Mouse (Mus musculus): ENCODE results near the gene Osgepl1. TPM values are rescaled to one million over a fixed set of nuclear protein-coding genes. Genes with fewer than 3 reads are reported as not detected.
"Not testable (repeated sequence)": the region's sequence is repeated elsewhere in the genome, so short reads cannot be mapped to it uniquely, and the experiment has no call there.

Osgepl1 gene
- 12.2 and 12.7 TPM in 2 replicates for polyA plus RNA-seq (2012; rRNA removed)

- no peaks in the 10 kb centered on the region for H3K36me3 ChIP-seq (ENCODE audit: control insufficient read depth, insufficient read depth, low read length)
Measured at GRCm38 (mm10) chr1:53312989-53313967, at the start of gene Osgepl1. Gene Osgepl1, plus strand, starts transcription at chr1:53313624.

GRCm38 (mm10) chr1:53264958-53265612 lies 48.3 kb upstream of the Osgepl1 start:
- H3K4me3 ChIP-seq (ENCODE audit: control insufficient read depth, low read depth, low read length); H3K27ac ChIP-seq (ENCODE audit: control insufficient read depth, insufficient read depth, low read depth, low read length); H3K27me3 ChIP-seq (ENCODE audit: control insufficient read depth, insufficient read depth, low read length); H3K36me3 ChIP-seq (ENCODE audit: control insufficient read depth, insufficient read depth, low read length); H3K4me1 ChIP-seq (ENCODE audit: control insufficient read depth, insufficient read depth, low read length): not testable (repeated sequence)

More at GRCm38 (mm10) chr1:53312989-53313967, at the start of gene Osgepl1:
- H3K4me3 ChIP-seq (ENCODE audit: control insufficient read depth, low read depth, low read length), result peak within 1 kb of the TSS; percentile 97
- no peak for TF ChIP-seq CTCF (IDR thresholded peaks at IDR 0.05; ENCODE audit: control insufficient read depth, insufficient read depth, insufficient replicate concordance, low read depth, low read length)
- TF ChIP-seq POLR2A (IDR thresholded peaks at IDR 0.05; ENCODE audit: control insufficient read depth, low read depth, low read length), result peak; percentile 70
- H3K27me3 ChIP-seq (ENCODE audit: control insufficient read depth, insufficient read depth, low read length), result no peaks in the 10 kb centered on the region
- H3K4me1 ChIP-seq (ENCODE audit: control insufficient read depth, insufficient read depth, low read length), result no peaks in the 10 kb centered on the region
- peak within 1 kb of the TSS; percentile 88 for H3K27ac ChIP-seq (ENCODE audit: control insufficient read depth, insufficient read depth, low read depth, low read length)

GRCm38 (mm10) chr1:53269901-53270300 lies 43.5 kb upstream of the Osgepl1 start:
- no peak for TF ChIP-seq CTCF (IDR thresholded peaks at IDR 0.05; ENCODE audit: control insufficient read depth, insufficient read depth, insufficient replicate concordance, low read depth, low read length)
- TF ChIP-seq POLR2A (IDR thresholded peaks at IDR 0.05; ENCODE audit: control insufficient read depth, low read depth, low read length), result no peak
- Histone ChIP-seq H3K27ac (ENCODE audit: control insufficient read depth, insufficient read depth, low read depth, low read length) (no peak overlapping the region), H3K4me3 (ENCODE audit: control insufficient read depth, low read depth, low read length) (no peak overlapping the region), H3K27me3 (ENCODE audit: control insufficient read depth, insufficient read depth, low read length) (no peaks in the 10 kb centered on the region), H3K36me3 (ENCODE audit: control insufficient read depth, insufficient read depth, low read length) (no peaks in the 10 kb centered on the region), H3K4me1 (ENCODE audit: control insufficient read depth, insufficient read depth, low read length) (no peaks in the 10 kb centered on the region)

GRCm38 (mm10) chr1:53272646-53273045 lies 40.8 kb upstream of the Osgepl1 start:
- Histone ChIP-seq H3K4me3 (ENCODE audit: control insufficient read depth, low read depth, low read length) (no peak overlapping the region), H3K36me3 (ENCODE audit: control insufficient read depth, insufficient read depth, low read length) (no peaks in the 10 kb centered on the region)

GRCm38 (mm10) chr1:53291197-53291596 lies 22.2 kb upstream of the Osgepl1 start:
- Histone ChIP-seq H3K4me3 (ENCODE audit: control insufficient read depth, low read depth, low read length) (no peak overlapping the region), H3K27ac (ENCODE audit: control insufficient read depth, insufficient read depth, low read depth, low read length) (no peak overlapping the region), H3K36me3 (ENCODE audit: control insufficient read depth, insufficient read depth, low read length) (no peaks in the 10 kb centered on the region), H3K4me1 (ENCODE audit: control insufficient read depth, insufficient read depth, low read length) (no peaks in the 10 kb centered on the region), H3K27me3 (ENCODE audit: control insufficient read depth, insufficient read depth, low read length) (no peaks in the 10 kb centered on the region)
- TF ChIP-seq POLR2A (IDR thresholded peaks at IDR 0.05; ENCODE audit: control insufficient read depth, low read depth, low read length), result no peak
- TF ChIP-seq CTCF (IDR thresholded peaks at IDR 0.05; ENCODE audit: control insufficient read depth, insufficient read depth, insufficient replicate concordance, low read depth, low read length), result no peak

More at GRCm38 (mm10) chr1:53272646-53273045, 40.8 kb upstream of the Osgepl1 start:
- no peak overlapping the region for H3K27ac ChIP-seq (ENCODE audit: control insufficient read depth, insufficient read depth, low read depth, low read length)
- TF ChIP-seq POLR2A (IDR thresholded peaks at IDR 0.05; ENCODE audit: control insufficient read depth, low read depth, low read length) (no peak), CTCF (IDR thresholded peaks at IDR 0.05; ENCODE audit: control insufficient read depth, insufficient read depth, insufficient replicate concordance, low read depth, low read length) (no peak)
- H3K4me1 ChIP-seq (ENCODE audit: control insufficient read depth, insufficient read depth, low read length), result no peaks in the 10 kb centered on the region
- no peaks in the 10 kb centered on the region for H3K27me3 ChIP-seq (ENCODE audit: control insufficient read depth, insufficient read depth, low read length)

- TF ChIP-seq CTCF (IDR thresholded peaks at IDR 0.05; ENCODE audit: control insufficient read depth, insufficient read depth, insufficient replicate concordance, low read depth, low read length), result no peak
- TF ChIP-seq POLR2A (IDR thresholded peaks at IDR 0.05; ENCODE audit: control insufficient read depth, low read depth, low read length), result peak; percentile 66
- Histone ChIP-seq H3K36me3 (ENCODE audit: control insufficient read depth, insufficient read depth, low read length) (no peaks in the 10 kb centered on the region), H3K4me3 (ENCODE audit: control insufficient read depth, low read depth, low read length) (peak within 1 kb of the TSS; percentile 98), H3K27me3 (ENCODE audit: control insufficient read depth, insufficient read depth, low read length) (no peaks in the 10 kb centered on the region), H3K27ac (ENCODE audit: control insufficient read depth, insufficient read depth, low read depth, low read length) (peak within 1 kb of the TSS; percentile 85), H3K4me1 (ENCODE audit: control insufficient read depth, insufficient read depth, low read length) (no peaks in the 10 kb centered on the region)
Measured at GRCm38 (mm10) chr1:53296581-53297383, 16.6 kb upstream of the Osgepl1 start, which contains the start of the genes Pms1, Ormdl1 and Gm28778. Gene Pms1, minus strand, starts transcription at chr1:53297018. Gene Ormdl1, plus strand, starts transcription at chr1:53297095. Gene Gm28778, plus strand, starts transcription at chr1:53297111.

Data from testis, adult 2 months (tissue).